Mouse (Mus musculus) C3H10T1/2 (cell line): ENCODE data around the gene Hs3st3a1. TPM values are rescaled to one million over a fixed set of nuclear protein-coding genes. Genes with fewer than 3 reads are reported as not detected.

ENCODE experiments used
- polyA plus RNA-seq, 2 experiments: library from polyadenylated mRNA; unstranded; fragments of >200 nt; fragmentation: generic; extraction: Trizol; gene quantifications; one replicate each; pipeline ENCODE4 v1.2.1; 2012; ENCODE audit warnings: missing spikeins in 2 of 2

Hs3st3a1 gene
- not detected for polyA plus RNA-seq

GRCm38 (mm10) chr11:64434611-64435545, at the start of gene Hs3st3a1:
TSS of gene Hs3st3a1 (plus strand) at chr11:64435332.

DNA sequence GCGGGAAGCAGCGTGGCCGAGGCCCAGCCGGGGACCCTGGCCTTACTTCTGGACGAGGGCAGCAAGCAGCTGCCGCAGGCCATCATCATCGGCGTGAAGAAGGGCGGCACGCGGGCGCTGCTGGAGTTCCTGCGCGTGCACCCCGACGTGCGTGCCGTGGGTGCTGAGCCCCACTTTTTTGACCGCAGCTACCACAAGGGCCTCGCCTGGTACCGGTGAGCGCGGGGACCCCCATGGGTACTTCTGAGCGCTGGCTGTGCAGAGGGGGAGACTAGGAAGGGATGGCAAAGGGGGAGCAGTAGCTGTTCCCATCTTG, 1.2 kb downstream of the Hs3st3a1 start, which contains the start of gene F930015N05Rik:
TSS of gene F930015N05Rik (minus strand) at position 242 of the 316 bp plus-strand sequence.

Other genes with a start within 250 kb of the Hs3st3a1 start
- not detected for gene F930015N05Rik, start 1.3 kb downstream of the Hs3st3a1 start, polyA plus RNA-seq